20 mouse cellular contexts compared by ENCODE assay signal in the genomic region with DNA sequence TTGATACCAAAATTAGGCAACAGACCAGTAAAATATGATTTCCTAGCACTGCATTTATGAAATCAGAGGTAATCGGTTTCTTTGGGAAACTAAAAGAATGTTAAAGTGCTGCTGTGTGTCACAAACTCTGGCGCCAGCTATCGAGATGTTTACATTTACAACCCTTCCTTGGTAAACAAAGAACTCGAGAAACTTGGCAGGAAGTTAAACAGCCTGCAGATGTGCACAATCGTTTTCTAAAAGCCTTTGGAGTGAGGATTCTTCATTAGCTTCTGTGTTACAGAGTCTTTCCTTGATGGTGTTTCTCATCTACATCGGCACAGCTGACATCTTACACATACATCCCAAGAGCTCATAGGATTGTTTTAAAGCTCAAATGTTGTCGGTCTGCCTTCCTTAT.
A peak's percentile ranks its signal among the peaks of the same experiment; 100 is the strongest.
DNase-seq lines count a peak whose midpoint lies in the region; ATAC-seq and TF ChIP-seq lines count a peak whose summit lies in the region.
"Had no signal": no experiment of that assay in that cellular context is flagged by ENCODE, and none has a peak within 500 bp of the region (broad histone marks: within the 10 kb centered on the region; RNA-seq: fewer than 3 reads in every experiment).

No protein-coding gene starts in this region.

- DNase-seq in kidney, postnatal 10 days, result no peak
- DNase-seq in lung, postnatal 25 days (ENCODE audit: low spot score), result no peak
- no peak for DNase-seq in stomach, postnatal 0 days (ENCODE audit: low spot score)
- DNase-seq in adrenal gland, postnatal 36 days, result no peak
- DNase-seq: adrenal gland, adult 2 months; adrenal gland, postnatal 25 days; cerebellum, adult 11 months; cerebellum, adult 8-10 months; cerebellum, postnatal 14 days; embryo, embryonic 11 days; gastrocnemius, postnatal 36 days; heart, adult 11 months; heart, postnatal 36 days had no signal

- no peaks in the 10 kb centered on the region for H3K36me3 ChIP-seq in kidney, embryonic 16.5 days (ENCODE audit: insufficient read depth, low read length)
- H3K36me3 ChIP-seq in lung, embryonic 15.5 days, result no peaks in the 10 kb centered on the region
- no peaks in the 10 kb centered on the region for H3K36me3 ChIP-seq in stomach, embryonic 14.5 days (ENCODE audit: control insufficient read depth, insufficient read depth, low read length)
- H3K36me3 ChIP-seq in stomach, postnatal 0 days (ENCODE audit: control insufficient read depth, insufficient read depth, low read length), result no peaks in the 10 kb centered on the region
- H3K36me3 ChIP-seq in myocyte (ENCODE audit: control insufficient read depth, insufficient read depth), result no peaks in the 10 kb centered on the region
- H3K36me3 ChIP-seq: embryonic facial prominence, embryonic 12.5 days; forebrain, embryonic 12.5 days; heart, embryonic 13.5 days had no signal

- H3K4me2 ChIP-seq in kidney, embryonic 16.5 days (replicated peaks; ENCODE audit: low read depth, low read length), result 0 out of 2 replicates have a peak overlapping the region, but pooled peaks have one; percentile 2
- peak overlapping the region; percentile 20; the same call in 1 of the 2 replicates for H3K4me2 ChIP-seq in lung, embryonic 15.5 days
- H3K4me2 ChIP-seq in stomach, embryonic 14.5 days (replicated peaks; ENCODE audit: low read depth, low read length), result no peak overlapping the region
- H3K4me2 ChIP-seq in stomach, postnatal 0 days (replicated peaks; ENCODE audit: low read depth), result no peak overlapping the region
- peak overlapping the region; percentile 48 for H3K4me2 ChIP-seq in myocyte (ENCODE audit: low read depth)
- H3K4me2 ChIP-seq: embryonic facial prominence, embryonic 12.5 days; forebrain, embryonic 12.5 days; heart, embryonic 13.5 days had no signal

- H3K9ac ChIP-seq in kidney, embryonic 16.5 days (replicated peaks; ENCODE audit: low read length), result no peak overlapping the region
- H3K9ac ChIP-seq in lung, embryonic 15.5 days, result no peak overlapping the region
- no peak overlapping the region for H3K9ac ChIP-seq in stomach, embryonic 14.5 days (replicated peaks; ENCODE audit: low read depth, low read length)
- no peak overlapping the region for H3K9ac ChIP-seq in stomach, postnatal 0 days (ENCODE audit: low read length)
- H3K9ac ChIP-seq: embryonic facial prominence, embryonic 12.5 days; forebrain, embryonic 12.5 days; heart, embryonic 13.5 days had no signal

- H3ac ChIP-seq in myocyte (ENCODE audit: control insufficient read depth, insufficient read length), result no peak overlapping the region

- no peak for TF ChIP-seq CTCF in stomach, postnatal 0 days (IDR thresholded peaks at IDR 0.05; ENCODE audit: low read depth)

- H3K27ac ChIP-seq in kidney, embryonic 16.5 days (ENCODE audit: low read length), result no peak overlapping the region
- no peak overlapping the region for H3K27ac ChIP-seq in lung, embryonic 15.5 days
- H3K27ac ChIP-seq in stomach, embryonic 14.5 days (ENCODE audit: low read length), result no peak overlapping the region
- H3K27ac ChIP-seq in stomach, postnatal 0 days (replicated peaks), result no peak overlapping the region
- H3K27ac ChIP-seq: embryonic facial prominence, embryonic 12.5 days; forebrain, embryonic 12.5 days; heart, embryonic 13.5 days had no signal

- no peaks in the 10 kb centered on the region for H3K79me2 ChIP-seq in myocyte (ENCODE audit: control insufficient read depth, insufficient read depth)

- no peak overlapping the region for H3K4me3 ChIP-seq in kidney, embryonic 16.5 days (ENCODE audit: low read length)
- no peak overlapping the region for H3K4me3 ChIP-seq in lung, embryonic 15.5 days
- no peak overlapping the region for H3K4me3 ChIP-seq in stomach, embryonic 14.5 days (ENCODE audit: low read depth, low read length)
- H3K4me3 ChIP-seq in stomach, postnatal 0 days (ENCODE audit: low read depth, low read length), result no peak overlapping the region
- H3K4me3 ChIP-seq in myocyte, result no peak overlapping the region
- H3K4me3 ChIP-seq: embryonic facial prominence, embryonic 12.5 days; forebrain, embryonic 12.5 days; heart, embryonic 13.5 days had no signal

- no peaks in the 10 kb centered on the region for H3K27me3 ChIP-seq in kidney, embryonic 16.5 days (ENCODE audit: insufficient read depth, low read length)
- H3K27me3 ChIP-seq in lung, embryonic 15.5 days, result no peaks in the 10 kb centered on the region
- H3K27me3 ChIP-seq in stomach, embryonic 14.5 days (ENCODE audit: control insufficient read depth, insufficient read depth, low read length), result no peaks in the 10 kb centered on the region
- no peaks in the 10 kb centered on the region for H3K27me3 ChIP-seq in stomach, postnatal 0 days (ENCODE audit: control insufficient read depth, insufficient read depth, low read length)
- no peaks in the 10 kb centered on the region for H3K27me3 ChIP-seq in myocyte (ENCODE audit: control insufficient read depth, insufficient read depth, insufficient read length)
- H3K27me3 ChIP-seq: embryonic facial prominence, embryonic 12.5 days; forebrain, embryonic 12.5 days; heart, embryonic 13.5 days had no signal

- no peaks in the 10 kb centered on the region for H3K9me3 ChIP-seq in kidney, embryonic 16.5 days (ENCODE audit: low read length)
- no peaks in the 10 kb centered on the region for H3K9me3 ChIP-seq in lung, embryonic 15.5 days
- no peaks in the 10 kb centered on the region for H3K9me3 ChIP-seq in stomach, embryonic 14.5 days (ENCODE audit: control insufficient read depth, low read depth, low read length)
- H3K9me3 ChIP-seq in stomach, postnatal 0 days (ENCODE audit: control insufficient read depth, low read length), result no peaks in the 10 kb centered on the region
- H3K9me3 ChIP-seq: embryonic facial prominence, embryonic 12.5 days; forebrain, embryonic 12.5 days; heart, embryonic 13.5 days had no signal

- no peaks in the 10 kb centered on the region for H3K4me1 ChIP-seq in kidney, embryonic 16.5 days (ENCODE audit: insufficient read depth, low read length)
- no peaks in the 10 kb centered on the region; the same call in 1 of the 2 replicates for H3K4me1 ChIP-seq in lung, embryonic 15.5 days
- H3K4me1 ChIP-seq in stomach, embryonic 14.5 days (ENCODE audit: control insufficient read depth, insufficient read depth, low read length), result no peaks in the 10 kb centered on the region
- no peaks in the 10 kb centered on the region for H3K4me1 ChIP-seq in stomach, postnatal 0 days (replicated peaks; ENCODE audit: control insufficient read depth, insufficient read depth)
- H3K4me1 ChIP-seq: embryonic facial prominence, embryonic 12.5 days; forebrain, embryonic 12.5 days; heart, embryonic 13.5 days had no signal

- TF ChIP-seq EP300 in stomach, postnatal 0 days (optimal IDR thresholded peaks at IDR 0.05), result no peak

- no peak for TF ChIP-seq POLR2A in myocyte (IDR thresholded peaks at IDR 0.05; ENCODE audit: insufficient read length, low read depth)

- 48% methylated on average over 7 of the region's 7 CpGs for WGBS in kidney, embryonic 16.5 days
- WGBS in lung, embryonic 15.5 days, result 17% methylated on average over 7 of the region's 7 CpGs
- WGBS in stomach, embryonic 14.5 days, result 19% methylated on average over 7 of the region's 7 CpGs
- WGBS in stomach, postnatal 0 days, result 23% methylated on average over 7 of the region's 7 CpGs

- ATAC-seq in kidney, embryonic 16.5 days (ENCODE audit: low FRiP score, low TSS enrichment), result no peak
- ATAC-seq in lung, embryonic 15.5 days (ENCODE audit: borderline replicate concordance, extremely low read depth, low FRiP score, low TSS enrichment), result peak; percentile 69; the same call in 1 of the 2 replicates
- 0 out of 2 replicates have a peak, but pooled peaks have one; percentile 23 for ATAC-seq in stomach, embryonic 14.5 days (ENCODE audit: insufficient number of reproducible peaks, insufficient read depth, low FRiP score, low read depth)
- no peak for ATAC-seq in stomach, postnatal 0 days (ENCODE audit: low FRiP score, low TSS enrichment)

TF ChIP-seq in myocyte, 11 proteins besides CTCF, POLR2A, EP300 and RAD21:
- no peak for TF ChIP-seq USF1 (IDR thresholded peaks at IDR 0.05; ENCODE audit: low read depth)
- no peak for TF ChIP-seq POLR2AphosphoS2 (IDR thresholded peaks at IDR 0.05; ENCODE audit: insufficient read length, low read depth)
- no peak for TF ChIP-seq MAX (IDR thresholded peaks at IDR 0.05; ENCODE audit: low read depth)
- no peak for TF ChIP-seq SRF (IDR thresholded peaks at IDR 0.05; ENCODE audit: control insufficient read depth, insufficient read length, low read depth)
- no peak for TF ChIP-seq MYOG (IDR thresholded peaks at IDR 0.05; ENCODE audit: control insufficient read depth in 1 of 3, insufficient read depth in 1 of 3, insufficient read length in 2 of 3, low read depth in 2 of 3)
- TF ChIP-seq E2F4 (IDR thresholded peaks at IDR 0.05; ENCODE audit: insufficient read depth), result no peak
- TF ChIP-seq TCF3 (IDR thresholded peaks at IDR 0.05; ENCODE audit: insufficient read length, low read depth), result no peak
- TF ChIP-seq TCF12 (IDR thresholded peaks at IDR 0.05; ENCODE audit: insufficient read depth, poor library complexity, severe bottlenecking), result no peak

Comparison
In these comparisons a context has a peak if more than half of its experiments do, and no peak if none do; other contexts are left out.
1. ATAC-seq: peak in lung, embryonic 15.5 days (single experiment) and stomach, embryonic 14.5 days (single experiment); none in kidney, embryonic 16.5 days (single experiment) and stomach, postnatal 0 days (single experiment).
2. H3K4me2 ChIP-seq: peak in kidney, embryonic 16.5 days (single experiment), lung, embryonic 15.5 days (single experiment) and myocyte (single experiment); none in stomach, embryonic 14.5 days (single experiment) and stomach, postnatal 0 days (single experiment).